Mouse (Mus musculus): ENCODE results near the gene Tspear. TPM values are rescaled to one million over a fixed set of nuclear protein-coding genes. Genes with fewer than 3 reads are reported as not detected.
"Not testable (repeated sequence)": the region's sequence is repeated elsewhere in the genome, so short reads cannot be mapped to it uniquely, and the experiment has no call there.

Tspear gene
- total and polyA plus RNA-seq, 3 experiments, result 1.8 to 3.8 TPM; not detected in 1

DNA sequence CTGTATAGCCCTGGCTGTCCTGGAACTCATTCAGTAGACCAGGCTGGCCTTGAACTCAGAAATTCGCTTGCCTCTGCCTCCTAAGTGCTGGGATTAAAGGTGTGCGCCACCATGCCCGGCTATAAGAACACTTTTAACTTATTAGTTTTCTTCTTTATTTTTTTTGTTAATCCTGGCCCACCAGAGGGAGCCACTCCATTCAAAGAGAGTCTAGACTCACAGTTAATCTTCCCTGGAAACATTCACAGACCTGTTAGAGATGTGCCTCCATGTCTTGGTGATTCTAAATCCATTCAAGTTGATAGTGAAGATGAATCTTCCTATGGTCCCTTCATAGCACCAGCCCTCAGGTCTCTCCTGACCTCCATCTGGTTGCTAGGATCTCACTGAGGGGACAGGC lies 23.5 kb downstream of the Tspear start:
- TF ChIP-seq ZMIZ1 (IDR thresholded peaks at IDR 0.05; ENCODE audit: low read depth, low read length) (no peak), CTCF (IDR thresholded peaks at IDR 0.05 in 2 of 3, conservative IDR thresholded peaks at IDR 0.05 in 1 of 3; ENCODE audit: control insufficient read depth in 1 of 3, insufficient read depth in 1 of 3, low read depth in 2 of 3, low read length in 3 of 3, poor library complexity in 1 of 3, severe bottlenecking in 1 of 3) (peak in 1 of 3 experiments; percentile 22; a peak in 1 of 6 replicates), SMC3 (IDR thresholded peaks at IDR 0.05; ENCODE audit: low read depth, low read length) (peak; percentile 24)
- H3K9me3 ChIP-seq (replicated peaks; ENCODE audit: insufficient read depth, low read length), result no peaks in the 10 kb centered on the region
- peaks cover 0 to 2% of the 10 kb centered on the region in 2 experiments; a peak in 1 of 4 replicates for H3K36me3 ChIP-seq (ENCODE audit: control insufficient read depth in 1 of 2, insufficient read depth in 2 of 2, low read length in 2 of 2)
- no peak overlapping the region for H3K4me3 ChIP-seq (ENCODE audit: control insufficient read depth in 1 of 2, insufficient read depth in 1 of 2, low read depth in 2 of 2, low read length in 2 of 2)
- H3K27ac ChIP-seq (ENCODE audit: control insufficient read depth, low read depth, low read length), result no peak overlapping the region
- peaks cover 0 to 5% of the 10 kb centered on the region in 2 experiments; a peak in 1 of 4 replicates for H3K4me1 ChIP-seq (ENCODE audit: control insufficient read depth in 1 of 2, insufficient read depth in 2 of 2, low read length in 2 of 2)
- DNase-seq (ENCODE audit: low read depth, low spot score), result no peak
- no peaks in the 10 kb centered on the region for H3K27me3 ChIP-seq (ENCODE audit: control insufficient read depth in 1 of 2, insufficient read depth in 2 of 2, low read length in 2 of 2)
- H3K9ac ChIP-seq (ENCODE audit: control insufficient read depth, low read depth, low read length, poor library complexity, severe bottlenecking), result no peak overlapping the region
- no peaks in the 10 kb centered on the region for H3K79me2 ChIP-seq (ENCODE audit: control insufficient read depth, insufficient read depth, low read length, poor library complexity)

DNA sequence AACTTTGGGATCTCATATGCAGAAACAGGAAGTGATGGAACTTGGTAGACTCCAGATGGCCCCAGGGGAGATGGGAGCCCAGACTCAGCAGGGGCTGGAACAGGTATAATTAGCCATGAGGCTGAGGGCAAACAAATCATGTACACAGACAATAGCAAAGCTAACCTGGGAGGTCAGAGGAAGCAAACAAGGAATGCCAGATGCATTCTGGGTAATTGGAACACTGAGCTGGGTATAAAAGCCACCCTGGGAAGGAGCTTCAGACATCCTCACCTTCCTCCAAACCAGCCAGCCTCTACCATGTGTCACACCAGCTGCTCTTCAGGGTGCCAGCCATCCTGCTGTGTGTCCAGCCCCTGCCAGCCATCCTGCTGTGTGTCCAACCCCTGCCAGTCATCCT lies 24.8 kb downstream of the Tspear start, which contains the start of gene Gm10024:
Gene Gm10024 (plus strand): TSS at position 301 of the 400 bp plus-strand sequence.
- DNase-seq (ENCODE audit: low read depth, low spot score); H3K9ac ChIP-seq (ENCODE audit: control insufficient read depth, low read depth, low read length, poor library complexity, severe bottlenecking); H3K27me3 ChIP-seq (ENCODE audit: control insufficient read depth in 1 of 2, insufficient read depth in 2 of 2, low read length in 2 of 2); H3K9me3 ChIP-seq (replicated peaks; ENCODE audit: insufficient read depth, low read length); H3K4me3 ChIP-seq (ENCODE audit: control insufficient read depth in 1 of 2, insufficient read depth in 1 of 2, low read depth in 2 of 2, low read length in 2 of 2); H3K36me3 ChIP-seq (ENCODE audit: control insufficient read depth in 1 of 2, insufficient read depth in 2 of 2, low read length in 2 of 2); H3K27ac ChIP-seq (ENCODE audit: control insufficient read depth, low read depth, low read length); H3K4me1 ChIP-seq (ENCODE audit: control insufficient read depth in 1 of 2, insufficient read depth in 2 of 2, low read length in 2 of 2); H3K79me2 ChIP-seq (ENCODE audit: control insufficient read depth, insufficient read depth, low read length, poor library complexity): not testable (repeated sequence)

DNA sequence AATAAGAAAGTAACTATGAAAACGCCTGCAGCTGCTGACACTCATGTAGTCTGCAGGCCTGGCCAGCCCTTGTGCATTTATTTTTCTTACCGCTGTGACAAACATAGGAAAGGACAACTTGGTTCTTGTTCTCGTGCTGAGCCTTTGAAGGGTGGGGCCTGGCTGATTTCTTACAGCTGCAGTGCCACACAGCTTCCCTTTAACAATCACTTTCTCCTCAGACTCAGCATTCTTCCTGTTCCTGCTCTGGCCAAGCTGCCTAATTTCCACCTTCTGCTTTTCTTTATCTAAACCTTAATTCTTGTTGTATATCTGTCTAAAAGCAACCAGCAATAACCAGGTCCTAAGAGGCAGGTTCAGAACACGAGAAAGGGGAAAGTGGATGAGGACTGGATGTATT lies 27.4 kb downstream of the Tspear start:
- Histone ChIP-seq H3K79me2 (ENCODE audit: control insufficient read depth, insufficient read depth, low read length, poor library complexity) (no peaks in the 10 kb centered on the region), H3K36me3 (ENCODE audit: control insufficient read depth in 1 of 2, insufficient read depth in 2 of 2, low read length in 2 of 2) (peaks cover 0 to 2% of the 10 kb centered on the region in 2 experiments; a peak in 1 of 4 replicates), H3K9ac (ENCODE audit: control insufficient read depth, low read depth, low read length, poor library complexity, severe bottlenecking) (no peak overlapping the region), H3K27ac (ENCODE audit: control insufficient read depth, low read depth, low read length) (no peak overlapping the region), H3K27me3 (ENCODE audit: control insufficient read depth in 1 of 2, insufficient read depth in 2 of 2, low read length in 2 of 2) (peaks cover 0 to 2% of the 10 kb centered on the region in 2 experiments; a peak in 1 of 4 replicates), H3K9me3 (replicated peaks; ENCODE audit: insufficient read depth, low read length) (no peaks in the 10 kb centered on the region), H3K4me1 (ENCODE audit: control insufficient read depth in 1 of 2, insufficient read depth in 2 of 2, low read length in 2 of 2) (peaks cover 0 to 5% of the 10 kb centered on the region in 2 experiments; a peak in 1 of 4 replicates), H3K4me3 (ENCODE audit: control insufficient read depth in 1 of 2, insufficient read depth in 1 of 2, low read depth in 2 of 2, low read length in 2 of 2) (no peak overlapping the region)
- peak; percentile 67 for DNase-seq (ENCODE audit: low read depth, low spot score)
- 0 out of 2 replicates have a peak, but pooled peaks have one; percentile 23 for TF ChIP-seq GATA1 (IDR thresholded peaks at IDR 0.05; ENCODE audit: low read depth, low read length)
- no peak for TF ChIP-seq ZKSCAN1 (IDR thresholded peaks at IDR 0.05; ENCODE audit: low read depth, low read length)
- no peak for TF ChIP-seq CHD2 (IDR thresholded peaks at IDR 0.05; ENCODE audit: low read length)
- TF ChIP-seq TCF12 (IDR thresholded peaks at IDR 0.05; ENCODE audit: low read depth, low read length), result no peak

DNA sequence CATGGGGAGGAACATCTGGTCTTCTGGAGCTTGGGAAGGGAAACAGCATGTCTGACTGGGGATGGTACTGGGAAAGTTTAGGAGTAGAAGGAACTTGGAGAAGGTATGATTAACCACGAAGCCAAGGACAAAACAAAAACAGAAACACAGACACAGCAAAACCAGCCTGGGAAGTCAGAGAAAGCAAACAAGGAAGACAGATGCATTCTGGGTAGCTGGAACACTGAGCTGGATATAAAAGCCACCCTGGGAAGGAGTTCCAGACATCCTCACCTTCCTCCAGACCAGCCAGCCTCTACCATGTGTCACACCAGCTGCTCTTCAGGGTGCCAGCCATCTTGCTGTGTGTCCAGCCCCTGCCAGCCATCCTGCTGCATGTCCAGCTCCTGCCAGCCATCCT lies 29.1 kb downstream of the Tspear start, which contains the start of gene Gm10142:
Gene Gm10142 (plus strand): TSS at position 301 of the 400 bp plus-strand sequence.
- Histone ChIP-seq H3K4me3 (ENCODE audit: control insufficient read depth in 1 of 2, insufficient read depth in 1 of 2, low read depth in 2 of 2, low read length in 2 of 2) (no peak within 1 kb of the TSS), H3K4me1 (ENCODE audit: control insufficient read depth in 1 of 2, insufficient read depth in 2 of 2, low read length in 2 of 2) (peaks cover 0 to 5% of the 10 kb centered on the region in 2 experiments; a peak in 1 of 4 replicates), H3K36me3 (ENCODE audit: control insufficient read depth in 1 of 2, insufficient read depth in 2 of 2, low read length in 2 of 2) (peaks cover 0 to 2% of the 10 kb centered on the region in 2 experiments; a peak in 1 of 4 replicates), H3K9me3 (replicated peaks; ENCODE audit: insufficient read depth, low read length) (no peaks in the 10 kb centered on the region), H3K27ac (ENCODE audit: control insufficient read depth, low read depth, low read length) (no peak within 1 kb of the TSS), H3K79me2 (ENCODE audit: control insufficient read depth, insufficient read depth, low read length, poor library complexity) (no peaks in the 10 kb centered on the region), H3K27me3 (ENCODE audit: control insufficient read depth in 1 of 2, insufficient read depth in 2 of 2, low read length in 2 of 2) (peaks cover 0 to 5% of the 10 kb centered on the region in 2 experiments; a peak in 2 of 4 replicates), H3K9ac (ENCODE audit: control insufficient read depth, low read depth, low read length, poor library complexity, severe bottlenecking) (no peak within 1 kb of the TSS)
- TF ChIP-seq MAX (IDR thresholded peaks at IDR 0.05; ENCODE audit: low read length) (no peak), CHD2 (IDR thresholded peaks at IDR 0.05; ENCODE audit: low read length) (no peak)
- DNase-seq (ENCODE audit: low read depth, low spot score), result no peak

DNA sequence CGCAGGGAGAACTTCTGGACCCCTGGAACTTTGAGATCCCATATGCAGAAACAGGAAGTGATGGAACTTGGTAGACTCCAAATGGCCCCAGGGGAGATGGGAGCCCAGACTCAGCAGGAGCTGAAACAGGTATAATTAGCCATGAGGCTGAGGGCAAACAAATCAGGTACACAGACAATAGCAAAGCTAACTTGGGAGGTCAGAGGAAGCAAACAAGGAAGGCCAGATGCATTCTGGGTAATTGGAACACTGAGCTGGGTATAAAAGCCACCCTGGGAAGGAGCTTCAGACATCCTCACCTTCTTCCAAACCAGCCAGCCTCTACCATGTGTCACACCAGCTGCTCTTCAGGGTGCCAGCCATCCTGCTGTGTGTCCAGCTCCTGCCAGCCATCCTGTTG lies 33.9 kb downstream of the Tspear start, which contains the start of gene Krtap12-1:
Gene Krtap12-1 (plus strand): TSS at position 301 of the 400 bp plus-strand sequence.
- not testable (repeated sequence) for H3K4me1 ChIP-seq (ENCODE audit: control insufficient read depth in 1 of 2, insufficient read depth in 2 of 2, low read length in 2 of 2); H3K27ac ChIP-seq (ENCODE audit: control insufficient read depth, low read depth, low read length); H3K79me2 ChIP-seq (ENCODE audit: control insufficient read depth, insufficient read depth, low read length, poor library complexity); H3K9ac ChIP-seq (ENCODE audit: control insufficient read depth, low read depth, low read length, poor library complexity, severe bottlenecking); DNase-seq (ENCODE audit: low read depth, low spot score); H3K27me3 ChIP-seq (ENCODE audit: control insufficient read depth in 1 of 2, insufficient read depth in 2 of 2, low read length in 2 of 2); H3K9me3 ChIP-seq (replicated peaks; ENCODE audit: insufficient read depth, low read length); H3K4me3 ChIP-seq (ENCODE audit: control insufficient read depth in 1 of 2, insufficient read depth in 1 of 2, low read depth in 2 of 2, low read length in 2 of 2); H3K36me3 ChIP-seq (ENCODE audit: control insufficient read depth in 1 of 2, insufficient read depth in 2 of 2, low read length in 2 of 2)
